Mouse (Mus musculus): ENCODE measurements at regions not wholly inside any gene's neighbourhood (a gene's known extent, or its start where the extent isn't known, plus 50 kb on each side); places are given as distances from the start of the nearest gene placed in this dataset.

DNA sequence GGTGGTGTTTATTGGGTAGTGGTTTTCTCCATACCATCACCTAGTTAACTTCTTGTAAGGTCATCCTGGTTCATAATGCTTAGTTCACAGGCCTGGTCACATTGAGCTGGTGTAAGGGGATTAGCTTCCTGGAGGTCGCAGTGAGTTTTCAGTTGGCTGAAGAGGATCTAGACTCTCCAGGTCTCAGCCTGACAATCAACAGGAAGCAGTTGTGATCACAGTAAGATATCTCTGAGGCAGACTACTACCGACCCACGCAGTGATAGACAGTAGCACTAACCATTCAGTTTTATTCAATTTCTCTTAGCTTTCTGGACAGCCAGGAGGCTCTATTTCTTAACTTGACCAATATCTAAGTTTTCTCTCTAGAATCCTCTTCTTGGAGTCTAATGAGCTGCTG, 108.5 kb upstream of the Prdm1 start:
- ATAC-seq (ENCODE audit: insufficient read depth), result no peak
- H3K9ac ChIP-seq, result no peak overlapping the region
- no peaks in the 10 kb centered on the region for H3K36me3 ChIP-seq (replicated peaks)
- WGBS (ENCODE audit: insufficient replicate concordance), result 10% methylated on average over 3 of the region's 3 CpGs
- 0 out of 2 replicates have a peak, but pooled peaks cover 5% of the 10 kb centered on the region for H3K4me1 ChIP-seq (replicated peaks)
- no peak overlapping the region for H3K4me2 ChIP-seq
- no peaks in the 10 kb centered on the region for H3K9me3 ChIP-seq (replicated peaks)
- no peak overlapping the region for H3K4me3 ChIP-seq (replicated peaks)
- H3K27me3 ChIP-seq, result no peaks in the 10 kb centered on the region
- H3K27ac ChIP-seq (replicated peaks), result no peak overlapping the region

DNA sequence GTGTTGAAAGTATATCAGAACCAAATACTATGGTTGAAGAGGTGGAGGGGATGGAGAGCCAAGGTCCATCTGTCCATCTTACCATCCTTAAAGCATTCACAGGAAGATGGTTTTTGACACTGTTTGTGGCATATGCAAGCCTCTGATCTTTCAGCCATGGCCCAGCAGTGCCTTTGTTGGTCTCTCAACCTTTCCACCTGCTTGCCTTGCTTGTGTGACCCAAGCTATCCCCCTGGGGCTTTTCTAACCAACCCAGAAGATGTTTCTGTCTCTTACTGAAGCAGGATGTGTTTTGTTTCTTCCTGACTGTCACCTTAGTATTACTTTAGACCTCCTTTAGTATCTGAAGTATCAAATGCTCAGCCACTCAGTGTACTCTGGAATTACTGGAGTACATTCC, 107.8 kb upstream of the Prdm1 start:
- no peak overlapping the region for H3K27ac ChIP-seq (replicated peaks)
- no peaks in the 10 kb centered on the region for H3K27me3 ChIP-seq
- no peak overlapping the region for H3K4me2 ChIP-seq
- no peak overlapping the region for H3K4me3 ChIP-seq (replicated peaks)
- H3K36me3 ChIP-seq (replicated peaks), result no peaks in the 10 kb centered on the region
- ATAC-seq (ENCODE audit: insufficient read depth), result no peak
- H3K9me3 ChIP-seq (replicated peaks), result no peaks in the 10 kb centered on the region
- 0 out of 2 replicates have a peak, but pooled peaks cover 5% of the 10 kb centered on the region for H3K4me1 ChIP-seq (replicated peaks)
- no peak overlapping the region for H3K9ac ChIP-seq

- 26% methylated on average over 8 of the region's 8 CpGs for WGBS (ENCODE audit: insufficient replicate concordance)
- Histone ChIP-seq H3K36me3 (replicated peaks) (no peaks in the 10 kb centered on the region), H3K27me3 (no peaks in the 10 kb centered on the region), H3K9me3 (replicated peaks) (no peaks in the 10 kb centered on the region), H3K4me1 (replicated peaks) (0 out of 2 replicates have a peak, but pooled peaks cover 2% of the 10 kb centered on the region), H3K4me2 (no peak overlapping the region), H3K9ac (no peak overlapping the region), H3K4me3 (replicated peaks) (no peak overlapping the region), H3K27ac (replicated peaks) (no peak overlapping the region)
- ATAC-seq (ENCODE audit: insufficient read depth), result no peak
These were observed 103.3 kb upstream of the Prdm1 start for GRCm38 (mm10) chr10:44631584-44631983.

DNA sequence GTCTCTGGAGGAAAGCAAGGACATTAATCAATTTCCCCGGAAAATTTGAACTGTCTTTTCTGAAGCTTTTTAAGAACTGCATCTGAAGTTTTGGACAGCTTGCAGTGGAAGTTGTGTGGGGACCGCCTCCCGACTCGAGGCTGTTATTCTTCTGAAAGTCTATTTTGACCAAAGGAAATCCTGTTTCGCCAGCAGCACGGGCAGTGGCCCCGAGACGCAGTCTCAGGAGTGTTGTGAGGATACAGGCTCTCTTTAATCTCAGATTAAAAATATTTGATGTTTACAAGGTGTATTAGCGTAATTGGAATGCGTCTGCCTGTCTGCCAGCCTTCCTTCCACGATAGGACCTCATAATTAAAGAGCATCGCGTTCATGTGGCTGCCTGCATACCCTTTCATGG, 102.2 kb upstream of the Prdm1 start:
- no peak overlapping the region for H3K9ac ChIP-seq
- no peaks in the 10 kb centered on the region for H3K9me3 ChIP-seq (replicated peaks)
- no peak for ATAC-seq (ENCODE audit: insufficient read depth)
- H3K27ac ChIP-seq (replicated peaks), result peak overlapping the region; percentile 19
- no peaks in the 10 kb centered on the region for H3K4me1 ChIP-seq (replicated peaks)
- no peak overlapping the region for H3K4me3 ChIP-seq (replicated peaks)
- peak overlapping the region; percentile 35 for H3K4me2 ChIP-seq
- no peaks in the 10 kb centered on the region for H3K36me3 ChIP-seq (replicated peaks)
- WGBS (ENCODE audit: insufficient replicate concordance), result 21% methylated on average over 13 of the region's 13 CpGs
- H3K27me3 ChIP-seq, result no peaks in the 10 kb centered on the region

GRCm38 (mm10) chr10:44628387-44628786, 100.1 kb upstream of the Prdm1 start:
- Histone ChIP-seq H3K9me3 (replicated peaks) (no peaks in the 10 kb centered on the region), H3K4me1 (replicated peaks) (no peaks in the 10 kb centered on the region), H3K9ac (no peak overlapping the region), H3K4me2 (no peak overlapping the region), H3K36me3 (replicated peaks) (no peaks in the 10 kb centered on the region), H3K27me3 (no peaks in the 10 kb centered on the region), H3K27ac (replicated peaks) (no peak overlapping the region), H3K4me3 (replicated peaks) (no peak overlapping the region)
- 52% methylated on average over 3 of the region's 3 CpGs for WGBS (ENCODE audit: insufficient replicate concordance)
- no peak for ATAC-seq (ENCODE audit: insufficient read depth)

DNA sequence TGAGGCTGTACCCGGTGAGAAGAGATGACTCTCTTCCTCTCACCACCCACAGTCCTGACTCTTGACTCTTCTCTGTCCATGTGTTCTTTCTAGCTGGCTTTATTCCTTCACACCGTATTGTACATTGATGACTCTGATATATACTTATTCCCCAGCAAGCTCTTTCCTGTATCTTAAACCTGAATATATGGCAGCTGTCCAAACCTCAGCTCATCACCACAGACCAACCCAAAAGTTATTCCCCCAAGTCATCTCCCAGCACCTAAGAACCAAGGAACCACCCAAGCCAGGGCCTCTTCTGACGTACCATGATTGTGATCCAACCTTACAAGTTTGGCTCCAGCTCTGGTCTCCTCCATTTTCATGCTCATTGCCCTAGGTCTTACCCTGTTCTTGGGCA, 99.1 kb upstream of the Prdm1 start:
- WGBS (ENCODE audit: insufficient replicate concordance), result 64% methylated on average over 3 of the region's 3 CpGs

DNA sequence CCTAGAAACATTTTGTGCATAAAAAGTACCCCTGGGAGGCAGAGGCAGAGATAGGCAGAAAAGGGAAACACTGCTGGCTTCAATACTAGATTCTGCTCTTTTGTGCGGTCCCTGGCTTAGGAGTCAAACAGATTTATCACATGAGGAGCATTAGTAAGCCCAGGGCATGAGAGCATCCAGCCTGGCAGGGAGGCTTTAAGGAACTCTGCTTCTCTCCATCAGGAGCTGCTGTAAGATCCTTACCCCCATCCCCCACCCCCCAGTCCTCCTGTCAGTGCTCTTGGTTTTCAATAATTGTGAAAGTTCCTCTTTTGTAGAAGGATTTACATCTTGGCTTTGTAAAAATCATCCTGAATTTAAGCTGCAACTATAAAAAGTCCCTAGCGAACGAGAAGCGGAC, 97.2 kb upstream of the Prdm1 start:
- ATAC-seq (ENCODE audit: insufficient read depth), result no peak
- Histone ChIP-seq H3K27me3 (no peaks in the 10 kb centered on the region), H3K27ac (replicated peaks) (no peak overlapping the region), H3K4me1 (replicated peaks) (no peaks in the 10 kb centered on the region), H3K9me3 (replicated peaks) (no peaks in the 10 kb centered on the region), H3K9ac (no peak overlapping the region), H3K4me3 (replicated peaks) (no peak overlapping the region), H3K36me3 (replicated peaks) (no peaks in the 10 kb centered on the region), H3K4me2 (no peak overlapping the region)
- 58% methylated on average over 4 of the region's 4 CpGs for WGBS (ENCODE audit: insufficient replicate concordance)

More for the DNA sequence above, 99.1 kb upstream of the Prdm1 start:
- Histone ChIP-seq H3K9ac (no peak overlapping the region), H3K36me3 (replicated peaks) (no peaks in the 10 kb centered on the region), H3K27ac (replicated peaks) (no peak overlapping the region), H3K4me2 (no peak overlapping the region), H3K27me3 (no peaks in the 10 kb centered on the region), H3K4me3 (replicated peaks) (no peak overlapping the region), H3K4me1 (replicated peaks) (no peaks in the 10 kb centered on the region), H3K9me3 (replicated peaks) (no peaks in the 10 kb centered on the region)
- ATAC-seq (ENCODE audit: insufficient read depth), result no peak

DNA sequence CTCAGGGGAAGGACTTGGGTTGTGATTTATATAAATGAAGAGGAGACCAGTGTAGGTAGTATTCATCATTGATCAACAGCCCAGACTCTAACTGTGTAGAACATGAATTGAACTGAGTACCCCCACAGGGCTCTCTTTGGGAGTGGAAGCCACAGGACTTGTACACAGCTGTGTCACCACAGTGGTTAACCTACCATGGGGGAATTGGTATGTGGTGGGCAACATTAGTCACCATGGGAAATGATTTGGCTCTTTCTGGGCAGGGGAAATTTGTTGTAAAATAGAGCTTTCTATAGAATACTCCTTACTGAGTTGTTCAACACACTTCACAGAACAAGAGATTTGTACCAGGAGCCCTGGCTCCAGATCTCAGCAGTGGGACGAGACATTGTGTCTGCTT, 87.3 kb upstream of the Prdm1 start:
- Histone ChIP-seq H3K4me3 (replicated peaks) (no peak overlapping the region), H3K27ac (replicated peaks) (no peak overlapping the region), H3K4me2 (no peak overlapping the region), H3K9me3 (replicated peaks) (no peaks in the 10 kb centered on the region), H3K4me1 (replicated peaks) (no peaks in the 10 kb centered on the region), H3K9ac (no peak overlapping the region), H3K36me3 (replicated peaks) (no peaks in the 10 kb centered on the region), H3K27me3 (no peaks in the 10 kb centered on the region)
- no peak for ATAC-seq (ENCODE audit: insufficient read depth)
- WGBS (ENCODE audit: insufficient replicate concordance), result 58% methylated on average over 1 of the region's 1 CpGs

DNA sequence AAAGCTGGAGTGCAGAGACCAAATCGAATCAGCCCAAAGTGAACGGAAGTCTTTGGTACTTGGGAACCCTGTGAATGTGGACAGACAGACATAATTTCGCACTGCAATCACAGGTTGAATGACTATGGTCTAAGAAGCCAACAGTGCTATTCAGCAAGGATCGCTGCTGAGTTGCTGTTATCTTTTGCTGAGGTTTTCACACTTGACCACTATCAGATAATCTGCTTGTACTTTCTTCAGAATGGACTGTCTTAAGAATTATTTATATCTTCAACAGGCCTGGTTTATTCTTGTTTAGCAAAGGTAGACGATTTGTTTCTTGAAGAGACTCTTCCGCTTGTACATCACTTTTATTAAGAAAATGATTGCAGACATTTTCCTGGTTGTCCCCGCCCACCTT, 84.3 kb upstream of the Prdm1 start:
- Histone ChIP-seq H3K36me3 (replicated peaks) (no peaks in the 10 kb centered on the region), H3K27me3 (no peaks in the 10 kb centered on the region), H3K4me3 (replicated peaks) (no peak overlapping the region), H3K9me3 (replicated peaks) (no peaks in the 10 kb centered on the region), H3K9ac (no peak overlapping the region), H3K4me1 (replicated peaks) (no peaks in the 10 kb centered on the region), H3K4me2 (no peak overlapping the region), H3K27ac (replicated peaks) (no peak overlapping the region)
- WGBS (ENCODE audit: insufficient replicate concordance), result 57% methylated on average over 7 of the region's 7 CpGs
- ATAC-seq (ENCODE audit: insufficient read depth), result no peak

GRCm38 (mm10) chr10:44611399-44611798, 83.1 kb upstream of the Prdm1 start:
- no peak overlapping the region for H3K4me2 ChIP-seq
- no peaks in the 10 kb centered on the region for H3K4me1 ChIP-seq (replicated peaks)
- H3K9me3 ChIP-seq (replicated peaks), result no peaks in the 10 kb centered on the region
- H3K9ac ChIP-seq, result no peak overlapping the region
- no peak overlapping the region for H3K4me3 ChIP-seq (replicated peaks)
- no peak overlapping the region for H3K27ac ChIP-seq (replicated peaks)
- H3K27me3 ChIP-seq, result no peaks in the 10 kb centered on the region
- no peaks in the 10 kb centered on the region for H3K36me3 ChIP-seq (replicated peaks)
- 72% methylated on average over 5 of the region's 5 CpGs for WGBS (ENCODE audit: insufficient replicate concordance)
- no peak for ATAC-seq (ENCODE audit: insufficient read depth)

GRCm38 (mm10) chr10:44609187-44609586, 80.9 kb upstream of the Prdm1 start:
- Histone ChIP-seq H3K36me3 (replicated peaks) (no peaks in the 10 kb centered on the region), H3K27me3 (no peaks in the 10 kb centered on the region), H3K9me3 (replicated peaks) (no peaks in the 10 kb centered on the region), H3K4me2 (no peak overlapping the region), H3K27ac (replicated peaks) (no peak overlapping the region), H3K9ac (no peak overlapping the region), H3K4me3 (replicated peaks) (no peak overlapping the region), H3K4me1 (replicated peaks) (peaks cover 8% of the 10 kb centered on the region)
- 13% methylated on average over 6 of the region's 6 CpGs for WGBS (ENCODE audit: insufficient replicate concordance)
- no peak for ATAC-seq (ENCODE audit: insufficient read depth)

DNA sequence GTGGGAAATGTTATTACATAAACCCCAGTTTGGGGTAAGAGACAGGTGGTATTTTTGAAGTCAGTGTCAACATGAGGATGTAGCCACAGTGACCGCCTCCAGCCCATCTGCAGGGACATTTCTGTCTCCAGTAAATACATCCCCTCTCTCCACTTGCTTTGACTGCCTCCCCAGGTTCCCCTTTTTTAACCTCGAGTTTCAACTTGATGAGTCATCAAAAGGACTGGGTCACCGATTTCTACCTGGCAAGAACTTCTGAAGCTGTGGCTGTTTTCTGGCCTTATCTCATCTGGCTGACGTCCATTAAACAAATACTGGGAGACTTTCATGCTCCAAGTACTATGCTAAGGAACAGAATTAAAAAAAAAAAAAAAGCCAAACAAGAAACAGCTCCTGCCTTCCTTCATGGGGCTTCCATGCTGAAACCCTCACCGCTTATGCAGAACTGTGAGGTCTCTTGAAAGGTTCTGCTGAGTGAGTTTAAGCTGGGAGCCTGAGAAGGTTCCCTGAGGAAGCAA, 79.1 kb upstream of the Prdm1 start:
- Histone ChIP-seq H3K9me3 (replicated peaks) (no peaks in the 10 kb centered on the region), H3K9ac (no peak overlapping the region), H3K27me3 (no peaks in the 10 kb centered on the region), H3K36me3 (replicated peaks) (no peaks in the 10 kb centered on the region), H3K4me1 (replicated peaks) (peaks cover 8% of the 10 kb centered on the region), H3K4me2 (no peak overlapping the region), H3K27ac (replicated peaks) (no peak overlapping the region), H3K4me3 (replicated peaks) (no peak overlapping the region)
- ATAC-seq (ENCODE audit: insufficient read depth), result no peak
- WGBS (ENCODE audit: insufficient replicate concordance), result 19% methylated on average over 5 of the region's 5 CpGs
